Mouse (Mus musculus) frontal cortex, adult (tissue): ENCODE measurements around the gene Golgb1.

Experiments
- ATAC-seq: cut with Nextera tagmentation; 2 replicates; pipeline ENCODE4 v1.9.2; 2017; ENCODE audit warnings: mild to moderate bottlenecking, moderate library complexity, mixed read lengths; ENCODE audit not compliant: low TSS enrichment

Gene Golgb1

GRCm38 (mm10) chr16:36943591-36943990, 68.7 kb downstream of the Golgb1 start:
- no peak for ATAC-seq

DNA sequence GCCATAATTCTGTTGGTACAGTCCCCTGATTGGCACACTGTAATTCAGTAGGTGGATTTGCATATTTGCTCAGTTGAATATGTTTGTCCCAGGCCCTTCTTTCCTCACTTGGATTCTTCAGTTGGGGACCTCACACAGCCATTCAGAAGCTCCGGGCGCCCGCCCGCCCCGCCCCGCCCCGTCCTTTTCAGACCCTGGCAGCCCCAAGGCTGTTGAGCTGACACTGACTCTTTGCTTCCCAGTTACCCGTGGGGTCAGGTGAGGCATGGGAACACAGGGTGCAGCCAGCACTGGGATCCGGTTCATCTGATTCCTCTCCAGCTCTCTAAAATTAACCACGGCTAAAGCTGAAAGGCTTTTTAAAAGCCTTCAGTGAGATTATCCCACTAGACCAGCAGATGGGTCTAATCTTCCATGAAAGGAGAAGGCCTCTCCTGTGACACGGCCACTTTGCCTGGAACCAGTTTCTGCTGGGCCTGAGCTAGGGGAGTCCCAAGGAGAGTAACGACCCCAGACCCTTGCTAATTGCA, 70.0 kb downstream of the Golgb1 start:
- peak; percentile 53 for ATAC-seq

DNA sequence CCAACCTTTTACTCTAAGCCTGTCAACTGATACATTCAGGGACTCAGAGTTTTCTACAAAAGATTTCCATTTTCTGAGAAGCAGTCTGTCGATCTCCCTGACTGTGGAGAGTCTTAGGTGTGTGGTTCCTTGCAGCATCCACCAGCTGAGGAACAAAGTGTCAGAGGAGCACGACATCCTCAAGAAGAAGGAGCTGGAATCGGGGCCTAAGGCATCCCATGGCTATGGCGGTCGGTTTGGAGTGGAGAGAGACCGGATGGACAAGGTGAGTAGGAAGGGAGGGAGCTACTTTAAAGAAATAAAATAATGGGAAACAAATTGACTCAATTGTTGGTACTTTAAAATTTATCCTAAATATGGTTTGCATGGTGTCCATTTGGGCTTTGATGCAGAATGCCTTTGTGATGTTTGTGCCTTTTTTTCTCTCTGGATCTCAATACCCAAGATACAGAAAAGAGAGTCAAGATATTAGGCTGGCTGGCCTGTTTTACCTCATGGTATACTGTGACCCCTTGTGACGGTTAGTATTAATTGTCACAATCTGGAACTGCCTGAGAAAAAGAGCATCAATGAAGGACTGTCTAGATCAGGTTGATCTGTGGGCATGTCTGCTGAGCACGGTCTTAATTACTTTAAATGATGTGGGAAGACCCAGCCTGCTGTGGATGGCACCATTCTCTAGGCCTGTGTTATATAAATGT, 71.7 kb downstream of the Golgb1 start:
- ATAC-seq, result no peak

DNA sequence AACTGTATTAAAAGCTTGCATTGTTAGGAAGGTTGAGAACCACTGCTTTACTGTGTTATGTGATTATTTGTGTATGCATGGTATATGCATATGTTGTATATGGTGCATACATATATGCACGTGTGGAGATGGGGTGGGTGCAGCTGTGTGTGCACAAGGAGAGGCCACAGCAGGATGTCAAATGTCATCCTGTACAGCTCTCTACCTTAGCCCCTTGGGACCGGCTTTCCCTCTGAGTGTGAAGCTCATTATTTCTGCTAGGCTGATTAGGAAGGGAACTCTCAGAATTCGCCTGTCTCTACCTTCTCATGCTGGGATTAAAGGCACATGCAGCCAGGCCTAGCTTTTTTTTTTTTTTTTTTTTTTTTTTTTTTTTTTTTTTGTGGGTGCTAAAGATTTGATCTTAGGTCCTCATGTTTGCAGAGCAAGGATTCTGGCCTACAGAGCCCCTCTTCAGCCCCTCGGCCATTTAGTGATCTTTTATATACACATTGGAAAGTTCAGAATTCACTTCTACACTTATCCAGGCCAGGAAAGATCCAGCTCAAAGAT, 72.8 kb downstream of the Golgb1 start:
- ATAC-seq, result no peak

- ATAC-seq, result no peak
These were observed 74.8 kb downstream of the Golgb1 start for GRCm38 (mm10) chr16:36949614-36950336.

- no peak for ATAC-seq
These were observed 76.1 kb downstream of the Golgb1 start for GRCm38 (mm10) chr16:36951029-36951428.

DNA sequence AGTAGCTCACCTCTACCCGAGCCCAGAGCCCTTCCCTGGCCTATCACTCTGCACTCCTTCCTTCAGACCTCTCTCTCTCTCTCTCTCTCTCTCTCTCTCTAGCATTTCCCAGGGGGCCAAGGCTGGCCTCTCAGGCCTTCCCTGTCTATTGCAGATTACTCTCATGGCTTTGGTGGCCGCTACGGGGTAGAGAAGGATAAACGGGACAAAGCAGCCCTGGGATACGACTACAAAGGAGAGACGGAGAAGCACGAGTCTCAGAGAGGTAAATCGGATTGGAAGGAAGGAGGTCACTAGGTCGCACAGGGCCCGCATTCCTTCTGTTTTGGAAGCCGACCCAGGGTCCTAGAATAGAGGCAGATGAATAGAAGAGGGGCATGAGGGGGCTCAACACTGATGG, 80.2 kb downstream of the Golgb1 start:
- ATAC-seq, result no peak

- ATAC-seq, result peak; percentile 69
These were observed 88.5 kb downstream of the Golgb1 start for GRCm38 (mm10) chr16:36963415-36963814.

DNA sequence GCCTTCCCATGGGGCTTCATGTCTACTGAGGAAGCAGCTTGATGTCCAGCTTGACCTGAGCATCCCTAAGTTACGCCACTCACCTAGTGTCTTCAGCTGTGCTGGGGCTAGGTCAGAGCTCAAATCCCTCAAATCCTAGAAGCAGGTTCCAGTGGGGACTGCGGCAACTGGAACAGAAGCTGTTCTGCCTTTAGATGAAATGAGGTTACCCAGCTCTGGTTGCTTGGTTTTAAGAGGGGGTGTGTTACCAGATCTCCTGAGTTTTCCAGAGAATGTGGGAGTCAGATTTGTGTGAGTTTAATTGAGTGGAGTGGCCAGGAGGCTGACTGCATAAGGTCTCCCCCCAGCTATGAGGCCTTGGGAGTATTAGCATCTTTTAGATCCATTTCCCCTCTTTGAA, 104.2 kb downstream of the Golgb1 start:
- peak; percentile 59; the same call in 1 of the 2 replicates for ATAC-seq
